Comparison of ENCODE assay signal across 13 mouse cellular contexts in genomic region chr3:78594305-78594704, GRCm38 (mm10).
A peak's percentile ranks its signal among the peaks of the same experiment; 100 is the strongest.
DNase-seq lines count a peak whose midpoint lies in the region; ATAC-seq and TF ChIP-seq lines count a peak whose summit lies in the region.
"Had no signal": no experiment of that assay in that cellular context is flagged by ENCODE, and none has a peak within 500 bp of the region (broad histone marks: within the 10 kb centered on the region; RNA-seq: fewer than 3 reads in every experiment).

No protein-coding gene starts in this region.

- peaks cover 8% of the 10 kb centered on the region; the same call in 1 of the 2 replicates for H3K4me1 ChIP-seq in forebrain, embryonic 13.5 days
- no peaks in the 10 kb centered on the region; the same call in 1 of the 2 replicates for H3K4me1 ChIP-seq in forebrain, embryonic 11.5 days (replicated peaks; ENCODE audit: control insufficient read depth, insufficient read depth, low read length)
- H3K4me1 ChIP-seq in heart, postnatal 0 days (ENCODE audit: control insufficient read depth, insufficient read depth): peaks cover 5% of the 10 kb centered on the region; the same call in 1 of the 2 replicates
- H3K4me1 ChIP-seq in neural tube, embryonic 13.5 days (replicated peaks): peaks cover 12% of the 10 kb centered on the region
- peaks cover 9% of the 10 kb centered on the region for H3K4me1 ChIP-seq in neural tube, embryonic 15.5 days

- H3K36me3 ChIP-seq in forebrain, embryonic 13.5 days (ENCODE audit: poor library complexity, severe bottlenecking): no peaks in the 10 kb centered on the region
- H3K36me3 ChIP-seq in forebrain, embryonic 11.5 days (ENCODE audit: control insufficient read depth, insufficient read depth, low read length): no peaks in the 10 kb centered on the region
- H3K36me3 ChIP-seq in heart, postnatal 0 days (replicated peaks; ENCODE audit: control insufficient read depth, insufficient read depth, low read length): no peaks in the 10 kb centered on the region
- no peaks in the 10 kb centered on the region for H3K36me3 ChIP-seq in neural tube, embryonic 13.5 days
- no peaks in the 10 kb centered on the region for H3K36me3 ChIP-seq in neural tube, embryonic 15.5 days

- no peaks in the 10 kb centered on the region for H3K27me3 ChIP-seq in forebrain, embryonic 13.5 days
- no peaks in the 10 kb centered on the region for H3K27me3 ChIP-seq in forebrain, embryonic 11.5 days (ENCODE audit: control insufficient read depth, insufficient read depth, low read length)
- H3K27me3 ChIP-seq in heart, postnatal 0 days (ENCODE audit: control insufficient read depth, insufficient read depth, low read length): no peaks in the 10 kb centered on the region
- no peaks in the 10 kb centered on the region for H3K27me3 ChIP-seq in neural tube, embryonic 13.5 days
- H3K27me3 ChIP-seq in neural tube, embryonic 15.5 days (replicated peaks): no peaks in the 10 kb centered on the region

- TF ChIP-seq EP300 in heart, postnatal 0 days (IDR thresholded peaks at IDR 0.05; ENCODE audit: low read depth): no peak

- H3K27ac ChIP-seq in forebrain, embryonic 13.5 days: no peak overlapping the region
- no peak overlapping the region for H3K27ac ChIP-seq in forebrain, embryonic 11.5 days (ENCODE audit: low read depth, low read length)
- H3K27ac ChIP-seq in heart, postnatal 0 days (ENCODE audit: low read depth): no peak overlapping the region
- no peak overlapping the region for H3K27ac ChIP-seq in neural tube, embryonic 13.5 days (replicated peaks)
- H3K27ac ChIP-seq in neural tube, embryonic 15.5 days (replicated peaks): no peak overlapping the region

- no peak for TF ChIP-seq CTCF in heart, postnatal 0 days (IDR thresholded peaks at IDR 0.05; ENCODE audit: low read depth)

- H3K9ac ChIP-seq in forebrain, embryonic 13.5 days: no peak overlapping the region
- no peak overlapping the region for H3K9ac ChIP-seq in forebrain, embryonic 11.5 days (ENCODE audit: low read length)
- no peak overlapping the region for H3K9ac ChIP-seq in heart, postnatal 0 days (replicated peaks; ENCODE audit: low read depth, low read length)
- no peak overlapping the region for H3K9ac ChIP-seq in neural tube, embryonic 13.5 days
- H3K9ac ChIP-seq in neural tube, embryonic 15.5 days (replicated peaks): no peak overlapping the region

- WGBS in forebrain, embryonic 13.5 days: 81% methylated on average over 11 of the region's 11 CpGs
- WGBS in forebrain, embryonic 11.5 days: 77% methylated on average over 11 of the region's 11 CpGs
- WGBS in heart, postnatal 0 days: 50% methylated on average over 11 of the region's 11 CpGs
- WGBS in neural tube, embryonic 13.5 days: 65% methylated on average over 11 of the region's 11 CpGs
- 59% methylated on average over 11 of the region's 11 CpGs for WGBS in neural tube, embryonic 15.5 days

- ATAC-seq in forebrain, embryonic 13.5 days: peak; percentile 26; the same call in 1 of the 2 replicates
- ATAC-seq in forebrain, embryonic 11.5 days (replicated peaks; ENCODE audit: low FRiP score): no peak
- ATAC-seq in heart, postnatal 0 days (ENCODE audit: insufficient read depth, low read depth): no peak
- ATAC-seq in neural tube, embryonic 13.5 days (ENCODE audit: low read depth): peak; percentile 63
- ATAC-seq in neural tube, embryonic 15.5 days (ENCODE audit: low FRiP score): no peak

- H3K9me3 ChIP-seq in forebrain, embryonic 13.5 days (replicated peaks): no peaks in the 10 kb centered on the region
- H3K9me3 ChIP-seq in forebrain, embryonic 11.5 days (ENCODE audit: control insufficient read depth, low read length): no peaks in the 10 kb centered on the region
- no peaks in the 10 kb centered on the region for H3K9me3 ChIP-seq in heart, postnatal 0 days (replicated peaks; ENCODE audit: control insufficient read depth, low read length)
- no peaks in the 10 kb centered on the region for H3K9me3 ChIP-seq in neural tube, embryonic 13.5 days
- H3K9me3 ChIP-seq in neural tube, embryonic 15.5 days (replicated peaks): no peaks in the 10 kb centered on the region

- H3K4me2 ChIP-seq in forebrain, embryonic 13.5 days: no peak overlapping the region
- no peak overlapping the region for H3K4me2 ChIP-seq in forebrain, embryonic 11.5 days (ENCODE audit: low read depth, low read length, severe bottlenecking)
- peak overlapping the region; percentile 43 for H3K4me2 ChIP-seq in heart, postnatal 0 days (ENCODE audit: low read depth, low read length)
- H3K4me2 ChIP-seq in neural tube, embryonic 13.5 days: no peak overlapping the region; the same call in 1 of the 2 replicates
- H3K4me2 ChIP-seq in neural tube, embryonic 15.5 days: peak overlapping the region; percentile 2; the same call in 1 of the 2 replicates

- DNase-seq in forebrain, embryonic 11.5 days (ENCODE audit: low spot score): no peak
- no peak for DNase-seq in heart, postnatal 0 days (ENCODE audit: low spot score)
- DNase-seq in heart, adult 18-20 months: no peak
- DNase-seq in neural tube, embryonic 10.5 days (ENCODE audit: extremely low spot score, low spot score): no peak
- DNase-seq in liver: no peak
- DNase-seq: kidney, postnatal 10 days; layer of hippocampus, adult 9-11 months; lung, adult 18-20 months; thymus, adult 2 months had no signal

- H3K4me3 ChIP-seq in forebrain, embryonic 13.5 days: no peak overlapping the region
- H3K4me3 ChIP-seq in forebrain, embryonic 11.5 days (ENCODE audit: low read depth, low read length): no peak overlapping the region
- H3K4me3 ChIP-seq in heart, postnatal 0 days (ENCODE audit: low read depth, low read length): peak overlapping the region; percentile 8; the same call in 1 of the 2 replicates
- no peak overlapping the region for H3K4me3 ChIP-seq in neural tube, embryonic 13.5 days
- H3K4me3 ChIP-seq in neural tube, embryonic 15.5 days (replicated peaks): no peak overlapping the region
- H3K4me3 ChIP-seq: erythroblast, embryonic 14.5 days had no signal

Comparison
In these comparisons a context has a peak if more than half of its experiments do, and no peak if none do; other contexts are left out.
1. ATAC-seq: peak in forebrain, embryonic 13.5 days (single experiment) and neural tube, embryonic 13.5 days (single experiment); none in forebrain, embryonic 11.5 days (single experiment), heart, postnatal 0 days (single experiment) and neural tube, embryonic 15.5 days (single experiment).
2. H3K4me2 ChIP-seq: peak in heart, postnatal 0 days (single experiment) and neural tube, embryonic 15.5 days (single experiment); none in forebrain, embryonic 13.5 days (single experiment), forebrain, embryonic 11.5 days (single experiment) and neural tube, embryonic 13.5 days (single experiment).